In genomic region chr7:35850426-35850825, GRCm38 (mm10) we compare ENCODE assay signal across 16 mouse cellular contexts. TPM values are rescaled to one million over a fixed set of nuclear protein-coding genes. Genes with fewer than 3 reads are reported as not detected.
DNase-seq lines count a peak whose midpoint lies in the region; ATAC-seq and TF ChIP-seq lines count a peak whose summit lies in the region.
"Had no signal": no experiment of that assay in that cellular context is flagged by ENCODE, and none has a peak within 500 bp of the region (broad histone marks: within the 10 kb centered on the region; RNA-seq: fewer than 3 reads in every experiment).

No protein-coding gene starts in this region.

- H3K27ac ChIP-seq in midbrain, postnatal 0 days (ENCODE audit: low read depth, low read length), result no peak overlapping the region
- no peak overlapping the region for H3K27ac ChIP-seq in midbrain, embryonic 11.5 days (ENCODE audit: low read depth, low read length)
- no peak overlapping the region for H3K27ac ChIP-seq in embryonic facial prominence, embryonic 14.5 days (replicated peaks; ENCODE audit: low read depth, low read length)
- H3K27ac ChIP-seq: liver, embryonic 13.5 days; stomach, embryonic 15.5 days had no signal

- no peak overlapping the region for H3K4me3 ChIP-seq in midbrain, postnatal 0 days (ENCODE audit: low read depth, low read length)
- no peak overlapping the region for H3K4me3 ChIP-seq in midbrain, embryonic 11.5 days (ENCODE audit: low read depth, low read length)
- no peak overlapping the region for H3K4me3 ChIP-seq in embryonic facial prominence, embryonic 14.5 days (ENCODE audit: low read depth, low read length)
- H3K4me3 ChIP-seq: liver, embryonic 13.5 days; stomach, embryonic 15.5 days had no signal

- no peak for TF ChIP-seq CTCF in midbrain, postnatal 0 days (IDR thresholded peaks at IDR 0.05)

- peak; percentile 7 for DNase-seq in heart, adult 18-20 months
- no peak for DNase-seq in heart, adult 8-10 months (ENCODE audit: low spot score)
- peak; percentile 53 for DNase-seq in midbrain, postnatal 0 days (ENCODE audit: low spot score)
- DNase-seq in midbrain, embryonic 11.5 days (ENCODE audit: low spot score, missing footprints), result no peak
- DNase-seq in embryonic facial prominence, embryonic 14.5 days (ENCODE audit: low spot score), result peak; percentile 84
- DNase-seq in lung, postnatal 36 days, result peak; percentile 51
- no peak for DNase-seq in layer of hippocampus, adult 9-11 months
- DNase-seq: cerebellum, postnatal 14 days; gastrocnemius, postnatal 36 days; kidney, adult 9 months; liver, embryonic 13.5 days; midbrain, embryonic 14.5 days; retina, postnatal 1 day had no signal

- 87% methylated on average over 5 of the region's 5 CpGs for WGBS in midbrain, postnatal 0 days
- 86% methylated on average over 5 of the region's 5 CpGs for WGBS in midbrain, embryonic 11.5 days
- 36% methylated on average over 5 of the region's 5 CpGs for WGBS in embryonic facial prominence, embryonic 14.5 days

- ATAC-seq in midbrain, postnatal 0 days (ENCODE audit: low FRiP score), result no peak
- ATAC-seq in midbrain, embryonic 11.5 days (ENCODE audit: low FRiP score), result no peak
- ATAC-seq in embryonic facial prominence, embryonic 14.5 days (ENCODE audit: low read depth), result no peak
- ATAC-seq in monocyte, adult 5-6 weeks (replicated peaks; ENCODE audit: insufficient number of reproducible peaks, low FRiP score, low TSS enrichment, poor library complexity, severe bottlenecking), result no peak

- no peaks in the 10 kb centered on the region for H3K9me3 ChIP-seq in midbrain, postnatal 0 days (ENCODE audit: low read length)
- no peaks in the 10 kb centered on the region for H3K9me3 ChIP-seq in midbrain, embryonic 11.5 days (ENCODE audit: control insufficient read depth, low read length)
- H3K9me3 ChIP-seq in embryonic facial prominence, embryonic 14.5 days (ENCODE audit: control insufficient read depth, low read length), result 0 out of 2 replicates have a peak, but pooled peaks cover 5% of the 10 kb centered on the region
- H3K9me3 ChIP-seq: liver, embryonic 13.5 days; stomach, embryonic 15.5 days had no signal

- no peaks in the 10 kb centered on the region for H3K27me3 ChIP-seq in midbrain, postnatal 0 days (ENCODE audit: insufficient read depth, low read length)
- H3K27me3 ChIP-seq in midbrain, embryonic 11.5 days (ENCODE audit: control insufficient read depth, insufficient read depth, low read length), result no peaks in the 10 kb centered on the region
- H3K27me3 ChIP-seq in embryonic facial prominence, embryonic 14.5 days (replicated peaks; ENCODE audit: control insufficient read depth, insufficient read depth, low read length), result no peaks in the 10 kb centered on the region
- H3K27me3 ChIP-seq: liver, embryonic 13.5 days; stomach, embryonic 15.5 days had no signal

- H3K9ac ChIP-seq in midbrain, postnatal 0 days (replicated peaks; ENCODE audit: low read length, poor library complexity, severe bottlenecking), result no peak overlapping the region
- H3K9ac ChIP-seq in midbrain, embryonic 11.5 days (ENCODE audit: low read length), result no peak overlapping the region
- H3K9ac ChIP-seq in embryonic facial prominence, embryonic 14.5 days (ENCODE audit: low read depth, low read length), result no peak overlapping the region
- H3K9ac ChIP-seq: liver, embryonic 13.5 days; stomach, embryonic 15.5 days had no signal

- no peak overlapping the region for H3K4me2 ChIP-seq in midbrain, postnatal 0 days (ENCODE audit: low read depth, low read length, poor library complexity, severe bottlenecking)
- H3K4me2 ChIP-seq in midbrain, embryonic 11.5 days, result no peak overlapping the region
- no peak overlapping the region for H3K4me2 ChIP-seq in embryonic facial prominence, embryonic 14.5 days (ENCODE audit: low read depth, low read length)
- H3K4me2 ChIP-seq: heart, embryonic 11.5 days; liver, embryonic 13.5 days; stomach, embryonic 15.5 days had no signal

- no peaks in the 10 kb centered on the region for H3K4me1 ChIP-seq in midbrain, postnatal 0 days (ENCODE audit: insufficient read depth, low read length)
- no peaks in the 10 kb centered on the region for H3K4me1 ChIP-seq in midbrain, embryonic 11.5 days (ENCODE audit: control insufficient read depth, insufficient read depth, low read length)
- H3K4me1 ChIP-seq in embryonic facial prominence, embryonic 14.5 days (ENCODE audit: control insufficient read depth, insufficient read depth, low read length), result no peaks in the 10 kb centered on the region
- H3K4me1 ChIP-seq: liver, embryonic 13.5 days; stomach, embryonic 15.5 days had no signal

- no peaks in the 10 kb centered on the region for H3K36me3 ChIP-seq in midbrain, postnatal 0 days (ENCODE audit: insufficient read depth, low read length)
- no peaks in the 10 kb centered on the region for H3K36me3 ChIP-seq in midbrain, embryonic 11.5 days (ENCODE audit: control insufficient read depth, insufficient read depth, low read length)
- H3K36me3 ChIP-seq in embryonic facial prominence, embryonic 14.5 days (ENCODE audit: control insufficient read depth, insufficient read depth, low read length), result no peaks in the 10 kb centered on the region
- H3K36me3 ChIP-seq: liver, embryonic 13.5 days; stomach, embryonic 15.5 days had no signal

RNA-seq across cellular contexts. Expression of gene Zfp507, which starts 47.6 kb away (rescaled TPM):
- 10 to 100 TPM; 13.0 to 13.9 TPM for total RNA-seq in heart, adult 18-20 months (2021)
- 10 to 100 TPM; 10.2 to 14.1 (median 13.5) TPM for total RNA-seq in heart, adult 8-10 months (2022)
- 20.8 and 21.2 TPM in 2 replicates for total RNA-seq in midbrain, postnatal 0 days (2014; rRNA removed)
- 8.1 and 9.0 TPM in 2 replicates for polyA plus RNA-seq in midbrain, postnatal 0 days (2015; fragmentation: Nextera tagmentation; extraction: Ambion mirVana)
- polyA plus RNA-seq in midbrain, embryonic 11.5 days (2014; fragmentation: Nextera tagmentation; extraction: Ambion mirVana), result 16.1 and 16.3 TPM in 2 replicates
- 17.8 TPM in 2 replicates for polyA plus RNA-seq in embryonic facial prominence, embryonic 14.5 days (2014; fragmentation: Nextera tagmentation; extraction: Ambion mirVana)
- 5.0 to 16.1 TPM (median 9.2 TPM) in 3 replicates for total RNA-seq in monocyte, adult 5-6 weeks (2017)

Comparison
In these comparisons a context has a peak if more than half of its experiments do, and no peak if none do; other contexts are left out.
1. DNase-seq: peak in heart, adult 18-20 months (2 of 2), midbrain, postnatal 0 days (single experiment), embryonic facial prominence, embryonic 14.5 days (single experiment) and lung, postnatal 36 days (single experiment); none in heart, adult 8-10 months (single experiment), midbrain, embryonic 11.5 days (single experiment) and layer of hippocampus, adult 9-11 months (single experiment).